Mouse (Mus musculus) CD8-positive naive resting alpha-beta T cell, adult 2 months (primary cell): ENCODE measurements around the gene Tceanc2.

Experiments
- DNase-seq, 2 experiments: peaks; one replicate each; pipeline ENCODE4 v3.0.0; 2022; ENCODE audit warnings: low read depth in 2 of 2, low spot score in 2 of 2

The Tceanc2 gene

GRCm38 (mm10) chr4:107178830-107179490 is at the start of gene Tceanc2:
Gene Tceanc2, minus strand, starts transcription at chr4:107179116.
- DNase-seq: peak; percentile 51 to 56

GRCm38 (mm10) chr4:107226313-107226712 is 47.4 kb upstream of the Tceanc2 start:
- DNase-seq: no peak

GRCm38 (mm10) chr4:107223225-107224204 is 44.6 kb upstream of the Tceanc2 start:
- DNase-seq: peak; percentile 52 to 53

GRCm38 (mm10) chr4:107221524-107221923 is 42.6 kb upstream of the Tceanc2 start:
- no peak for DNase-seq

GRCm38 (mm10) chr4:107217574-107217973 is 38.7 kb upstream of the Tceanc2 start:
- DNase-seq: no peak

GRCm38 (mm10) chr4:107213279-107214011 is 34.5 kb upstream of the Tceanc2 start:
- no peak for DNase-seq

GRCm38 (mm10) chr4:107211936-107212335 is 33.0 kb upstream of the Tceanc2 start:
- DNase-seq: no peak

GRCm38 (mm10) chr4:107211465-107211864 is 32.5 kb upstream of the Tceanc2 start:
- DNase-seq: no peak

GRCm38 (mm10) chr4:107210483-107211097 is 31.7 kb upstream of the Tceanc2 start:
- DNase-seq: no peak

- DNase-seq: no peak
These were observed 30.0 kb upstream of the Tceanc2 start, which contains the start of gene Ldlrad1 for GRCm38 (mm10) chr4:107208880-107209279. Gene Ldlrad1, plus strand, starts transcription at chr4:107209180.

- no peak for DNase-seq
These were observed 28.1 kb upstream of the Tceanc2 start for GRCm38 (mm10) chr4:107207016-107207415.

GRCm38 (mm10) chr4:107203001-107203400 is 24.1 kb upstream of the Tceanc2 start:
- peak; percentile 34 to 58 for DNase-seq

GRCm38 (mm10) chr4:107201779-107202178 is 22.9 kb upstream of the Tceanc2 start:
- DNase-seq: peak; percentile 31 to 43

- DNase-seq: no peak
These were observed 19.2 kb upstream of the Tceanc2 start for GRCm38 (mm10) chr4:107198072-107198471.

GRCm38 (mm10) chr4:107196454-107196853 is 17.5 kb upstream of the Tceanc2 start:
- peak in 1 of 2 experiments; percentile 39 for DNase-seq

- DNase-seq: no peak
These were observed 14.9 kb upstream of the Tceanc2 start for GRCm38 (mm10) chr4:107193841-107194240.

- DNase-seq: no peak
These were observed 6.8 kb upstream of the Tceanc2 start for GRCm38 (mm10) chr4:107185703-107186102.

GRCm38 (mm10) chr4:107183203-107183602 is 4.3 kb upstream of the Tceanc2 start:
- DNase-seq: no peak

GRCm38 (mm10) chr4:107182796-107183195 is 3.9 kb upstream of the Tceanc2 start:
- no peak for DNase-seq

GRCm38 (mm10) chr4:107181866-107182265 is 3.0 kb upstream of the Tceanc2 start:
- no peak for DNase-seq

- DNase-seq: no peak
These were observed 1.8 kb upstream of the Tceanc2 start for GRCm38 (mm10) chr4:107180746-107181145.
